Mouse (Mus musculus): ENCODE results near the gene Pcyt1a.

DNA sequence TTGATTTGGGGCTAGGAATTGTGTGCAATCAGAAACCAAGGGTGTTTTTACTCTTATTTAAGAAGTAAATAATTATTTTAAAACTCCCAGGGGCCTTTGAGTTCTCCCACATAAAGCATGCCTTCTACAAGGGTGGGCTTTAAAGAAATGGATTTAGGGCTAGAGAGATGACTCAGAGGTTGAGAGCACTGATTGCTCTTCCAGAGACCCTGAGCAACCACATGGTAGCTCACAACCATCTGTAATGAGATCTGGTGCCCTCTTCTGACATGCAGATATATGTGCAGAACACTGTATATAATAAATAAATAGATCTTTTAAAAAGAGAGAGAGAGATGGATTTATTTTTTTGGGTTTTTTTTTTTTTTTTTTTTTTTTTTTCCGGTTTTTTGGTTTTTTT is 34.2 kb downstream of the Pcyt1a start:
- TF ChIP-seq CTCF (IDR thresholded peaks at IDR 0.05; ENCODE audit: borderline replicate concordance, insufficient read depth, low read length) (no peak), POLR2A (IDR thresholded peaks at IDR 0.05; ENCODE audit: low read depth, low read length) (no peak)

Data from embryonic fibroblast, embryonic 13.5 days (primary cell).